In the genomic region with DNA sequence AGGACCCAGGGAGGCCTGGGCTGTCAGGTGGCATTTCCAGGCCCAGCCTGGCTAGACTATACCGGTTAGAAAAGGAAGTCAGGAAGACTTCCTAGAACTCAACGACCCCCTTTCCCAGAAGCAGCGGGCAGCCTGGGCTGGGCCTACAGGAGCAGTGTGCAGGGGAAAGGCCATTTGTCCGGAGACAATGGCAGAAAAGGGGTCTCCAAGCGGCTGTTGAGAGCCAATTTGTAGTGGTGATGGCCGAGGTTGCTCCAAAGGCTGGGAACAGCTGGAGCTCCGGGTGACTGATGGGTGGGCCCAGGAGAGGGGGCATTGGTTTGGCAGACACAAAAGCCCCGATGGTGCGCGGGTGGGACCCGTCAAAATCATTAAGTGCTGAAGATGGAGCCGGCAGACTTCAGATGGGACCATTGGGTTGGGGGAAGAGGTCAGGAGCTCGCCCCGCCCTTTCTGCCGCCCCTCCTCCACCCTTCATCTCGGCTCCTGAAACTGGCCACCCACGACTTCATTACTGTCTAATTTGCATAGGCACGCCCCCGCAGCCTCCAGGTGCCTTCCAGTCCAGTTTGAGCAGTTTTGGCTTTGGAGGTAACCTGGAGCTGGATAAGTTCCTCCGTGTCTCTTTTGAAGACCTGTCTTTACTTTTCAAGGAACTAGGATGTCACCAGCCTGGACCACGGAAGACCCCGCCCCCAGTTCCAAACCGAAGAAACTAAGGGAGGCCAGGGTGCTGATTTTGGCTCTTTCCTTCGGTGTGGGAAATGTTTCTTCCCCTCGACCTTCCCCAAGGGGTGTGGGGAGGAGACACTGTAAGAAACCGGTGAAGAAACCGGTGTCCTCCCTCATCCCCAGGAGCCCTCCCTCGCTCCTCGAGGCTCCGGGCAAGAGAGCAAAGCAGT, we compare ENCODE assay signal across 9 mouse cellular contexts. TPM values are rescaled to one million over a fixed set of nuclear protein-coding genes. Genes with fewer than 3 reads are reported as not detected.
DNase-seq lines count a peak whose midpoint lies in the region; ATAC-seq and TF ChIP-seq lines count a peak whose summit lies in the region.
"Had no signal": no experiment of that assay in that cellular context is flagged by ENCODE, and none has a peak within 500 bp of the region (broad histone marks: within the 10 kb centered on the region; RNA-seq: fewer than 3 reads in every experiment).

No protein-coding gene starts in this region.

- no peak overlapping the region for H3K27ac ChIP-seq in left cerebral cortex, adult 2 months
- no peak overlapping the region for H3K27ac ChIP-seq in forebrain, embryonic 14.5 days (ENCODE audit: low read depth, low read length)
- no peak overlapping the region for H3K27ac ChIP-seq in limb, embryonic 12.5 days
- no peak overlapping the region for H3K27ac ChIP-seq in stomach, embryonic 14.5 days (ENCODE audit: low read length)

- H3K9ac ChIP-seq in forebrain, embryonic 14.5 days (ENCODE audit: low read length), result peak overlapping the region; percentile 57
- H3K9ac ChIP-seq in limb, embryonic 12.5 days (replicated peaks), result peak overlapping the region; percentile 55
- H3K9ac ChIP-seq in stomach, embryonic 14.5 days (replicated peaks; ENCODE audit: low read depth, low read length), result no peak overlapping the region

- peaks cover 50% of the 10 kb centered on the region for H3K27me3 ChIP-seq in forebrain, embryonic 14.5 days (replicated peaks; ENCODE audit: control insufficient read depth, insufficient read depth, low read length)
- peaks cover 82% of the 10 kb centered on the region for H3K27me3 ChIP-seq in limb, embryonic 12.5 days
- H3K27me3 ChIP-seq in stomach, embryonic 14.5 days (ENCODE audit: control insufficient read depth, insufficient read depth, low read length), result peaks cover 45% of the 10 kb centered on the region

- no peak for TF ChIP-seq CTCF in left cerebral cortex, adult 2 months (IDR thresholded peaks at IDR 0.05)

- intact Hi-C loops in left cerebral cortex, adult 2 months (cut with DNase I), result no loop called here
- intact Hi-C loops in left cerebral cortex, postnatal 36 days (cut with DNase I), result loop anchor here (5.0 kb wide), 1 partner anchor 47 kb away; no protein-coding TSS in a partner anchor

- under 1% methylated on average over 30 of the region's 30 CpGs for WGBS in forebrain, embryonic 14.5 days
- 1% methylated on average over 30 of the region's 30 CpGs for WGBS in limb, embryonic 12.5 days
- 3% methylated on average over 30 of the region's 30 CpGs for WGBS in stomach, embryonic 14.5 days

- H3K9me3 ChIP-seq in forebrain, embryonic 14.5 days (replicated peaks; ENCODE audit: control insufficient read depth, low read length), result 0 out of 2 replicates have a peak, but pooled peaks cover 3% of the 10 kb centered on the region
- H3K9me3 ChIP-seq in limb, embryonic 12.5 days, result no peaks in the 10 kb centered on the region
- H3K9me3 ChIP-seq in stomach, embryonic 14.5 days (ENCODE audit: control insufficient read depth, low read depth, low read length), result no peaks in the 10 kb centered on the region

- peaks cover 9% of the 10 kb centered on the region for H3K4me1 ChIP-seq in forebrain, embryonic 14.5 days (ENCODE audit: control insufficient read depth, insufficient read depth, low read length)
- H3K4me1 ChIP-seq in limb, embryonic 12.5 days (replicated peaks), result peaks cover 39% of the 10 kb centered on the region
- peaks cover 8% of the 10 kb centered on the region; the same call in 1 of the 2 replicates for H3K4me1 ChIP-seq in stomach, embryonic 14.5 days (ENCODE audit: control insufficient read depth, insufficient read depth, low read length)

- peak overlapping the region; percentile 29 for H3K4me3 ChIP-seq in left cerebral cortex, adult 2 months
- H3K4me3 ChIP-seq in forebrain, embryonic 14.5 days (ENCODE audit: low read depth, low read length), result peak overlapping the region; percentile 34
- H3K4me3 ChIP-seq in limb, embryonic 12.5 days (replicated peaks), result peak overlapping the region; percentile 47
- H3K4me3 ChIP-seq in stomach, embryonic 14.5 days (ENCODE audit: low read depth, low read length), result peak overlapping the region; percentile 26

- no peak for ATAC-seq in forebrain, embryonic 14.5 days
- no peak for ATAC-seq in limb, embryonic 12.5 days (ENCODE audit: insufficient number of reproducible peaks, insufficient read depth, low FRiP score, low TSS enrichment, low read depth)
- no peak for ATAC-seq in stomach, embryonic 14.5 days (ENCODE audit: insufficient number of reproducible peaks, insufficient read depth, low FRiP score, low read depth)

- peak overlapping the region; percentile 71 for H3K4me2 ChIP-seq in forebrain, embryonic 14.5 days (ENCODE audit: low read length)
- H3K4me2 ChIP-seq in limb, embryonic 12.5 days, result peak overlapping the region; percentile 94
- peak overlapping the region; percentile 57 for H3K4me2 ChIP-seq in stomach, embryonic 14.5 days (replicated peaks; ENCODE audit: low read depth, low read length)

- H3K36me3 ChIP-seq in forebrain, embryonic 14.5 days (ENCODE audit: control insufficient read depth, insufficient read depth, low read length), result no peaks in the 10 kb centered on the region
- H3K36me3 ChIP-seq in limb, embryonic 12.5 days, result no peaks in the 10 kb centered on the region
- no peaks in the 10 kb centered on the region for H3K36me3 ChIP-seq in stomach, embryonic 14.5 days (ENCODE audit: control insufficient read depth, insufficient read depth, low read length)

- DNase-seq in left cerebral cortex, adult 2 months (ENCODE audit: extremely low spot score in 1 of 2, low spot score in 2 of 2), result no peak
- DNase-seq in left cerebral cortex, postnatal 36 days (ENCODE audit: low spot score in 2 of 2), result no peak
- DNase-seq in forebrain, embryonic 14.5 days (ENCODE audit: low spot score), result no peak
- DNase-seq in cerebellum, postnatal 10 days, result no peak
- no peak for DNase-seq in frontal cortex, adult 2 months (ENCODE audit: extremely low spot score in 1 of 2, low spot score in 1 of 2)
- DNase-seq in cerebellum, postnatal 14 days, result no peak
- DNase-seq: gastrocnemius, postnatal 36 days had no signal

RNA-seq across cellular contexts. Expression of a gene that starts 36.3 kb away (rescaled TPM):
- total RNA-seq in left cerebral cortex, adult 2 months (2021), result under 1 TPM; 0.14 to 0.28 TPM
- under 1 TPM; 0.16 to 0.32 TPM for total RNA-seq in left cerebral cortex, postnatal 36 days (2021)
- polyA plus RNA-seq in forebrain, embryonic 14.5 days (2014; fragmentation: Nextera tagmentation; extraction: Ambion mirVana), result 0.09 TPM in 1 of 2 replicates, not detected in the other
- polyA plus RNA-seq in limb, embryonic 12.5 days (2016; fragmentation: Nextera tagmentation; extraction: Ambion mirVana), result not detected in 2 replicates
- polyA plus RNA-seq in stomach, embryonic 14.5 days (2014; fragmentation: Nextera tagmentation; extraction: Ambion mirVana), result not detected in 2 replicates
- polyA plus RNA-seq in frontal cortex, adult 2 months (2012; rRNA removed), result 0.06 and 0.11 TPM in 2 replicates
- total RNA-seq: gastrocnemius, postnatal 36 days had no signal
